Mouse (Mus musculus): ENCODE data around the gene Ptprn2.

GRCm38 (mm10) chr12:117083856-117084701 lies 598.6 kb downstream of the Ptprn2 start:
- TF ChIP-seq POLR2A (IDR thresholded peaks at IDR 0.05; ENCODE audit: insufficient read length, low read depth) (no peak), MYOD1 (IDR thresholded peaks at IDR 0.05; ENCODE audit: control insufficient read depth in 1 of 3, insufficient read length in 2 of 3, low read depth in 2 of 3) (no peak), SRF (IDR thresholded peaks at IDR 0.05; ENCODE audit: control insufficient read depth, insufficient read length, low read depth) (no peak), POLR2AphosphoS2 (IDR thresholded peaks at IDR 0.05; ENCODE audit: insufficient read length, low read depth) (no peak), MAX (IDR thresholded peaks at IDR 0.05; ENCODE audit: low read depth) (no peak), USF1 (IDR thresholded peaks at IDR 0.05; ENCODE audit: low read depth) (no peak), E2F4 (IDR thresholded peaks at IDR 0.05; ENCODE audit: insufficient read depth) (no peak), MYOG (IDR thresholded peaks at IDR 0.05; ENCODE audit: control insufficient read depth in 1 of 3, insufficient read depth in 1 of 3, insufficient read length in 2 of 3, low read depth in 2 of 3) (no peak), CEBPB (IDR thresholded peaks at IDR 0.05; ENCODE audit: insufficient read depth, poor library complexity, severe bottlenecking) (no peak)
